Mouse (Mus musculus) forebrain, embryonic 11.5 days (tissue): ENCODE results near the gene Cadps2. TPM values are rescaled to one million over a fixed set of nuclear protein-coding genes. Genes with fewer than 3 reads are reported as not detected.

Source experiments
- ATAC-seq: fragments of 200-750 bp; cut with Nextera tagmentation; replicated peaks from 2 replicates; pipeline ENCODE4 v1.8.0; 2017; ENCODE audit warnings: moderate TSS enrichment; ENCODE audit not compliant: low FRiP score
- DNase-seq: peaks from one replicate; pipeline ENCODE4 v3.0.0-alpha.2; 2017; ENCODE audit warnings: low spot score
- H3K27ac ChIP-seq: fragments of 300-500 bp; sonication (generic); 2 replicates; pipeline ENCODE4 v1.5.1; 2014; ENCODE audit warnings: low read depth, low read length
- H3K27me3 ChIP-seq: fragments of 300-500 bp; sonication (generic); 2 replicates; pipeline ENCODE4 v1.6.1; 2014; ENCODE audit warnings: mild to moderate bottlenecking, low read length, mixed read lengths; ENCODE audit not compliant: control insufficient read depth, insufficient read depth
- H3K36me3 ChIP-seq: fragments of 300-500 bp; sonication (generic); 2 replicates; pipeline ENCODE4 v1.6.1; 2014; ENCODE audit warnings: mild to moderate bottlenecking, low read length, moderate library complexity, mixed read lengths; ENCODE audit not compliant: control insufficient read depth, insufficient read depth
- H3K4me1 ChIP-seq: fragments of 300-500 bp; sonication (generic); replicated peaks from 2 replicates; pipeline ENCODE4 v1.6.1; 2014; ENCODE audit warnings: low read length, mixed read lengths; ENCODE audit not compliant: control insufficient read depth, insufficient read depth
- H3K4me2 ChIP-seq: fragments of 300-500 bp; sonication (generic); 2 replicates; pipeline ENCODE4 v1.6.1; 2014; ENCODE audit warnings: low read depth, mild to moderate bottlenecking, low read length, moderate library complexity, mixed read lengths; ENCODE audit not compliant: severe bottlenecking
- H3K4me3 ChIP-seq: fragments of 300-500 bp; sonication (generic); 2 replicates; pipeline ENCODE4 v1.5.1; 2014; ENCODE audit warnings: low read depth, low read length
- H3K9ac ChIP-seq: fragments of 300-500 bp; sonication (generic); 2 replicates; pipeline ENCODE4 v1.6.1; 2014; ENCODE audit warnings: low read length
- H3K9me3 ChIP-seq: fragments of 300-500 bp; sonication (generic); 2 replicates; pipeline ENCODE4 v1.6.1; 2016; ENCODE audit warnings: low read length, mixed read lengths; ENCODE audit not compliant: control insufficient read depth
- WGBS: fragments of 180-500 bp; shearing (Covaris S2); extraction: QIAGEN DNeasy Blood & Tissue Kit; methylation state at CpG from one replicate; pipeline ENCODE4 v1.1.7; 2014; 5-methylcytosine and 5-hydroxymethylcytosine counted together
- polyA plus RNA-seq: library from polyadenylated mRNA; unstranded; fragments of >200 nt; fragmentation: Nextera tagmentation; extraction: Ambion mirVana; gene quantifications from 2 replicates; pipeline ENCODE4 v1.2.1, GENCODE M21; 2014

Cadps2 gene
- polyA plus RNA-seq, 1 experiment from 2014 or later = 3.8 TPM

- 56% methylated on average over 3 of the region's 3 CpGs for WGBS
- Histone ChIP-seq H3K9me3 (no peaks in the 10 kb centered on the region), H3K4me2 (no peak overlapping the region), H3K4me1 (peaks cover 17% of the 10 kb centered on the region), H3K36me3 (no peaks in the 10 kb centered on the region), H3K27me3 (peaks cover 28% of the 10 kb centered on the region), H3K9ac (no peak overlapping the region), H3K27ac (no peak overlapping the region), H3K4me3 (no peak overlapping the region)
- ATAC-seq = no peak
- no peak for DNase-seq
Measured at GRCm38 (mm10) chr6:23257981-23258380, 581.2 kb downstream of the Cadps2 start.

GRCm38 (mm10) chr6:23255161-23255560 lies 584.1 kb downstream of the Cadps2 start:
- H3K36me3 ChIP-seq = no peaks in the 10 kb centered on the region
- H3K9ac ChIP-seq = no peak overlapping the region
- H3K4me3 ChIP-seq = no peak overlapping the region
- 24% methylated on average over 8 of the region's 8 CpGs for whole genome bisulfite sequencing
- H3K9me3 ChIP-seq = no peaks in the 10 kb centered on the region
- DNase-seq (no peak), ATAC-seq (no peak)
- H3K4me2 ChIP-seq = no peak overlapping the region; the same call in 1 of the 2 replicates
- H3K27ac ChIP-seq = no peak overlapping the region
- H3K27me3 ChIP-seq = peaks cover 24% of the 10 kb centered on the region
- H3K4me1 ChIP-seq = peaks cover 16% of the 10 kb centered on the region

GRCm38 (mm10) chr6:23254644-23255043 lies 584.6 kb downstream of the Cadps2 start:
- Histone ChIP-seq H3K4me1 (peaks cover 15% of the 10 kb centered on the region), H3K9ac (no peak overlapping the region), H3K36me3 (no peaks in the 10 kb centered on the region), H3K9me3 (no peaks in the 10 kb centered on the region), H3K27me3 (peaks cover 25% of the 10 kb centered on the region), H3K27ac (no peak overlapping the region), H3K4me2 (no peak overlapping the region; the same call in 1 of the 2 replicates), H3K4me3 (no peak overlapping the region)
- ATAC-seq (no peak), DNase-seq (peak; percentile 59)
- 17% methylated on average over 11 of the region's 11 CpGs for WGBS

- peak overlapping the region; percentile 39 for H3K4me3 ChIP-seq
- peak; percentile 78 for DNase-seq
Measured at GRCm38 (mm10) chr6:23253353-23254311, 585.6 kb downstream of the Cadps2 start.

GRCm38 (mm10) chr6:23252196-23253135 lies 586.8 kb downstream of the Cadps2 start:
- Histone ChIP-seq H3K4me2 (peak overlapping the region; percentile 69), H3K27ac (peak overlapping the region; percentile 63), H3K9ac (peak overlapping the region; percentile 79)

More at GRCm38 (mm10) chr6:23253353-23254311, 585.6 kb downstream of the Cadps2 start:
- peaks cover 19% of the 10 kb centered on the region for H3K27me3 ChIP-seq
- peaks cover 15% of the 10 kb centered on the region for H3K4me1 ChIP-seq
- no peaks in the 10 kb centered on the region for H3K9me3 ChIP-seq
- H3K4me2 ChIP-seq = peak overlapping the region; percentile 69
- ATAC-seq = peak; percentile 73
- WGBS = under 1% methylated on average over 43 of the region's 43 CpGs
- H3K27ac ChIP-seq = peak overlapping the region; percentile 63
- H3K36me3 ChIP-seq = no peaks in the 10 kb centered on the region
- H3K9ac ChIP-seq = peak overlapping the region; percentile 79

GRCm38 (mm10) chr6:23251431-23251830 lies 587.8 kb downstream of the Cadps2 start:
- 4% methylated on average over 3 of the region's 3 CpGs for WGBS
- ATAC-seq = no peak
- H3K27me3 ChIP-seq = peaks cover 14% of the 10 kb centered on the region
- no peak for DNase-seq
- peaks cover 12% of the 10 kb centered on the region for H3K4me1 ChIP-seq
- peak overlapping the region; percentile 35; the same call in 1 of the 2 replicates for H3K4me2 ChIP-seq
- H3K27ac ChIP-seq = no peak overlapping the region
- H3K9ac ChIP-seq = peak overlapping the region; percentile 46
- peak overlapping the region; percentile 26 for H3K4me3 ChIP-seq
- H3K36me3 ChIP-seq = no peaks in the 10 kb centered on the region
- H3K9me3 ChIP-seq = no peaks in the 10 kb centered on the region

More at GRCm38 (mm10) chr6:23252196-23253135, 586.8 kb downstream of the Cadps2 start:
- ATAC-seq (no peak), DNase-seq (peak; percentile 66)
- H3K4me1 ChIP-seq = peaks cover 12% of the 10 kb centered on the region
- peak overlapping the region; percentile 39 for H3K4me3 ChIP-seq
- H3K36me3 ChIP-seq = no peaks in the 10 kb centered on the region
- WGBS = 1% methylated on average over 20 of the region's 20 CpGs
- peaks cover 15% of the 10 kb centered on the region for H3K27me3 ChIP-seq
- no peaks in the 10 kb centered on the region for H3K9me3 ChIP-seq

- peak overlapping the region; percentile 91 for H3K9ac ChIP-seq
- H3K4me2 ChIP-seq = peak overlapping the region; percentile 75
- peaks cover 14% of the 10 kb centered on the region for H3K4me1 ChIP-seq
- peak overlapping the region; percentile 66 for H3K4me3 ChIP-seq
- no peaks in the 10 kb centered on the region for H3K9me3 ChIP-seq
- DNase-seq (peak; percentile 67), ATAC-seq (no peak)
- peaks cover 9% of the 10 kb centered on the region for H3K27me3 ChIP-seq
- H3K36me3 ChIP-seq = no peaks in the 10 kb centered on the region
- peak overlapping the region; percentile 94 for H3K27ac ChIP-seq
- whole genome bisulfite sequencing = under 1% methylated on average over 22 of the region's 22 CpGs
Measured at GRCm38 (mm10) chr6:23250288-23250955, 588.8 kb downstream of the Cadps2 start.
